Mouse (Mus musculus): Measurements from ENCODE around the gene Eprs. TPM values are rescaled to one million over a fixed set of nuclear protein-coding genes. Genes with fewer than 3 reads are reported as not detected.

The Eprs gene
- total and polyA plus RNA-seq, 3 experiments: 208 to 234 (median 223) TPM

GRCm38 (mm10) chr1:185314546-185314945, 48.3 kb upstream of the Eprs start:
- Histone ChIP-seq H3K36me3 (replicated peaks in 1 of 2; ENCODE audit: control insufficient read depth in 1 of 2, insufficient read depth in 1 of 2, low read length in 1 of 2) (peaks cover 54 to 77% of the 10 kb centered on the region in 2 experiments), H3K9me3 (replicated peaks; ENCODE audit: low read length) (no peaks in the 10 kb centered on the region), H3K4me1 (ENCODE audit: control insufficient read depth in 1 of 2, insufficient read depth in 2 of 2) (no peaks in the 10 kb centered on the region), H3K4me2 (ENCODE audit: insufficient read depth, low read depth, poor library complexity, severe bottlenecking) (no peak overlapping the region), H3K4me3 (replicated peaks in 1 of 3; ENCODE audit: low read depth in 2 of 3, low read length in 2 of 3, poor library complexity in 1 of 3) (no peak overlapping the region), H3K79me2 (replicated peaks; ENCODE audit: control insufficient read depth, extremely low read depth, insufficient read depth, poor library complexity, severe bottlenecking) (no peaks in the 10 kb centered on the region), H3K27ac (ENCODE audit: insufficient read depth, low read depth) (no peak overlapping the region), H3K9ac (ENCODE audit: insufficient read depth, low read depth) (no peak overlapping the region), H3K27me3 (replicated peaks) (no peaks in the 10 kb centered on the region)
- in situ Hi-C loops (cut with MboI; ENCODE audit: low pct_ligation_motif_present, low pct_unique_long_range_greater_than_20kb, low sequenced_read_pairs) (no loop called here), dilution Hi-C loops (cut with MboI; ENCODE audit: extremely low pct_ligation_motif_present, extremely low pct_unique_long_range_greater_than_20kb, low sequenced_read_pairs) (no loop called here)
- TF ChIP-seq ZKSCAN1 (IDR thresholded peaks at IDR 0.05; ENCODE audit: borderline replicate concordance, low read depth, low read length) (no peak), ELF1 (IDR thresholded peaks at IDR 0.05; ENCODE audit: low read depth, low read length) (no peak)
- no peak for DNase-seq (ENCODE audit: extremely low read depth)

DNA sequence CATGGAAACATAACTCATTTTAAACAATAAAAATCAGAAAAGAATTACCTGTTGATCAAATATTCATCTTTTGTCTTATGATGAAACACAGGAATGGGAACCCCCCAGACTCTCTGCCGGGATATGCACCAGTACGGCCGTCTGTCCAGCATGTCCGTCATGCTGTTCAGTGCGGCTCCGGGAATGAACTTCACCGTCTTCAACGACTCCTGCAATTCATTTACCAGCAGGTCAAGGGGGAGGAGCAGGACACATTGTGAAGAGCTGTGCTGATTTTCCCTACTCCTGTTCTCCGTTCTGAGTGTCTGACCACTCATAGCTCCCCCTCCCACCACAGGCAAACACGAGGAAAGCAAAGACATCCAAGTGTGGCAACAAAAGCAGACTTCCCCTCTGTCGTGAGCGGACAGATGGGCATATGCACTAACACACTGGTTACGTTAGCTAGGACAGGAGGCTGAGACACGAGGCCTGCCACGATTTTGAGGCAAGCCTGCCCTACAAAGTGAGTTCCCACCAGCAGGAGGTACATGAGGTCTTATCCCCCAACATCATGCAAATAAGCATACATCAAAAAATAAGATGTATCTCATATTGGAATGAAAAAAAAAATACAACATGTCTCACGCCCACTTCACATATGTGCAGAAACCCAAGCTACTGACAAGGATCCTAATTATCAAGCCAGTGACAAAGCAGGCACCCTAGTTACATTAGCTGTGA, 46.8 kb upstream of the Eprs start:
- DNase-seq (ENCODE audit: extremely low read depth): no peak
- no peaks in the 10 kb centered on the region for H3K9me3 ChIP-seq (replicated peaks; ENCODE audit: low read length)
- dilution Hi-C loops (cut with MboI; ENCODE audit: extremely low pct_ligation_motif_present, extremely low pct_unique_long_range_greater_than_20kb, low sequenced_read_pairs) (no loop called here), in situ Hi-C loops (cut with MboI; ENCODE audit: low pct_ligation_motif_present, low pct_unique_long_range_greater_than_20kb, low sequenced_read_pairs) (no loop called here)
- no peak for TF ChIP-seq NELFE (IDR thresholded peaks at IDR 0.05; ENCODE audit: low read depth, low read length)
- no peak for TF ChIP-seq SIN3A (IDR thresholded peaks at IDR 0.05; ENCODE audit: low read length)
- no peak for TF ChIP-seq KAT2A (IDR thresholded peaks at IDR 0.05; ENCODE audit: insufficient replicate concordance, low read length)
- no peak for TF ChIP-seq SMC3 (IDR thresholded peaks at IDR 0.05; ENCODE audit: low read depth, low read length)
- TF ChIP-seq HCFC1 (IDR thresholded peaks at IDR 0.05; ENCODE audit: low read depth, low read length): no peak
- TF ChIP-seq MEF2A (IDR thresholded peaks at IDR 0.05; ENCODE audit: borderline replicate concordance, low read depth, low read length): no peak
- no peak for TF ChIP-seq JUN (IDR thresholded peaks at IDR 0.05; ENCODE audit: insufficient read depth, low read depth, low read length)
- TF ChIP-seq BHLHE40 (IDR thresholded peaks at IDR 0.05; ENCODE audit: low read depth, low read length): no peak
- no peak for TF ChIP-seq CTCF (conservative IDR thresholded peaks at IDR 0.05 in 1 of 2, IDR thresholded peaks at IDR 0.05 in 1 of 2; ENCODE audit: low read depth in 2 of 2, low read length in 2 of 2)
- TF ChIP-seq ETS1 (conservative IDR thresholded peaks at IDR 0.05; ENCODE audit: low read depth, low read length): no peak
- H3K4me3 ChIP-seq (replicated peaks in 1 of 3; ENCODE audit: low read depth in 2 of 3, low read length in 2 of 3, poor library complexity in 1 of 3): no peak overlapping the region
- no peak overlapping the region for H3K9ac ChIP-seq (ENCODE audit: insufficient read depth, low read depth)
- no peaks in the 10 kb centered on the region for H3K4me1 ChIP-seq (ENCODE audit: control insufficient read depth in 1 of 2, insufficient read depth in 2 of 2)
- no peak overlapping the region for H3K27ac ChIP-seq (ENCODE audit: insufficient read depth, low read depth)
- no peaks in the 10 kb centered on the region for H3K79me2 ChIP-seq (replicated peaks; ENCODE audit: control insufficient read depth, extremely low read depth, insufficient read depth, poor library complexity, severe bottlenecking)
- no peak overlapping the region for H3K4me2 ChIP-seq (ENCODE audit: insufficient read depth, low read depth, poor library complexity, severe bottlenecking)
- H3K36me3 ChIP-seq (replicated peaks in 1 of 2; ENCODE audit: control insufficient read depth in 1 of 2, insufficient read depth in 1 of 2, low read length in 1 of 2): peaks cover 65 to 83% of the 10 kb centered on the region in 2 experiments
- H3K27me3 ChIP-seq (replicated peaks): no peaks in the 10 kb centered on the region
